Mouse (Mus musculus): ENCODE results near the gene Xxylt1.

GRCm38 (mm10) chr16:31101352-31101751, 20.1 kb upstream of the Xxylt1 start:
- TF ChIP-seq POLR2A (IDR thresholded peaks at IDR 0.05; ENCODE audit: borderline replicate concordance, control insufficient read depth, low read depth, low read length), result no peak
- no peak for TF ChIP-seq CTCF (IDR thresholded peaks at IDR 0.05; ENCODE audit: control insufficient read depth, insufficient read depth, low read length)
